Mouse (Mus musculus) heart, postnatal 0 days (tissue): ENCODE data around the gene Hyal3.

ENCODE experiments used
- CTCF ChIP-seq: IDR thresholded peaks from 2 replicates; pipeline ENCODE4 v1.5.1; 2016; ENCODE audit warnings: antibody characterized with exemption, control low read depth, low read depth
- EP300 ChIP-seq: IDR thresholded peaks from 2 replicates; pipeline ENCODE4 v1.6.1; 2016; ENCODE audit warnings: antibody characterized with exemption, low read depth

DNA sequence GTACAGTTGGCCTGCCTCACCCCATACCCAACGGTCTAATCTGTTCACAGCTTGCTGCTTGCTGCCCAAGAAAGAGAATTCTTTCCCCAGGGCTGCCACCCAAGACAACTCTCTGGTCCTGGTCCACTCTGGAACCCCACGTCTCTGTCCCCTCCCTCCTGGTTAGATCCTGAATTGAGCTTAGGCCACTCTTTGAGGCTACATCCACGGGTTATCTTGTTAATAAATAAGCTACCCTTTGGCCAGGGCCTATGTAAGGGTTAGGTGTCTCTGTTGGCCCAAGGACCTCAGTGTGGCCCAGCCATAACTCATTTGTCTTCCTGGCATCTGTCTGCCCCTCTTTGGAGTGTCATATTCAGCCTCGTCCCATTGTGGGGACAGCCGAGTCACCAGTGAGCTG lies 17.8 kb downstream of the Hyal3 start:
- TF ChIP-seq CTCF = no peak
- TF ChIP-seq EP300 = no peak
